Mouse (Mus musculus) kidney, postnatal 0 days (tissue): ENCODE data around the gene Nit1. TPM values are rescaled to one million over a fixed set of nuclear protein-coding genes. Genes with fewer than 3 reads are reported as not detected.

Source experiments
- ATAC-seq: fragments of 200-750 bp; cut with Nextera tagmentation; replicated peaks from 2 replicates; pipeline ENCODE4 v1.8.0; 2017; ENCODE audit warnings: low read depth, moderate number of reproducible peaks, moderate TSS enrichment, moderate library complexity; ENCODE audit not compliant: low FRiP score
- DNase-seq: peaks from one replicate; pipeline ENCODE4 v3.0.0-alpha.2; 2016; ENCODE audit warnings: low spot score
- H3K27ac ChIP-seq: fragments of 300-500 bp; sonication (generic); 2 replicates; pipeline ENCODE4 v1.5.1; 2014; ENCODE audit warnings: mild to moderate bottlenecking
- H3K27me3 ChIP-seq: fragments of 300-500 bp; sonication (generic); 2 replicates; pipeline ENCODE4 v1.6.1; 2014; ENCODE audit warnings: low read length, mixed read lengths; ENCODE audit not compliant: insufficient read depth
- H3K36me3 ChIP-seq: fragments of 300-500 bp; sonication (generic); 2 replicates; pipeline ENCODE4 v1.6.1; 2014; ENCODE audit warnings: low read length, mixed read lengths; ENCODE audit not compliant: insufficient read depth
- H3K4me1 ChIP-seq: fragments of 300-500 bp; sonication (generic); replicated peaks from 2 replicates; pipeline ENCODE4 v1.6.1; 2014; ENCODE audit warnings: antibody characterized with exemption, low read length, mixed read lengths; ENCODE audit not compliant: insufficient read depth
- H3K4me2 ChIP-seq: fragments of 300-500 bp; sonication (generic); 2 replicates; pipeline ENCODE4 v1.6.1; 2014; ENCODE audit warnings: mild to moderate bottlenecking, low read length, moderate library complexity, mixed read lengths
- H3K4me3 ChIP-seq: fragments of 300-500 bp; sonication (generic); replicated peaks from 2 replicates; pipeline ENCODE4 v1.5.1; 2014; ENCODE audit warnings: low read depth, low read length
- H3K9ac ChIP-seq: fragments of 300-500 bp; sonication (generic); 2 replicates; pipeline ENCODE4 v1.6.1; 2014; ENCODE audit warnings: low read depth, low read length
- H3K9me3 ChIP-seq: fragments of 300-500 bp; sonication (generic); replicated peaks from 2 replicates; pipeline ENCODE4 v1.6.1; 2016; ENCODE audit warnings: low read length, inconsistent platforms, mixed read lengths
- CTCF ChIP-seq: IDR thresholded peaks from 2 replicates; pipeline ENCODE4 v1.5.1; 2016; ENCODE audit warnings: antibody characterized with exemption, low read depth, mild to moderate bottlenecking, moderate library complexity
- WGBS: fragments of 180-500 bp; shearing (Covaris S2); extraction: QIAGEN DNeasy Blood & Tissue Kit; methylation state at CpG from one replicate; pipeline ENCODE4 v1.1.7; 2014; 5-methylcytosine and 5-hydroxymethylcytosine counted together
- polyA plus RNA-seq: library from polyadenylated mRNA; unstranded; fragments of >200 nt; fragmentation: Nextera tagmentation; extraction: Ambion mirVana; gene quantifications from 2 replicates; pipeline ENCODE4 v1.2.1, GENCODE M21; 2015

Gene Nit1
- polyA plus RNA-seq, 1 experiment from 2014 or later, result 59.8 TPM

DNA sequence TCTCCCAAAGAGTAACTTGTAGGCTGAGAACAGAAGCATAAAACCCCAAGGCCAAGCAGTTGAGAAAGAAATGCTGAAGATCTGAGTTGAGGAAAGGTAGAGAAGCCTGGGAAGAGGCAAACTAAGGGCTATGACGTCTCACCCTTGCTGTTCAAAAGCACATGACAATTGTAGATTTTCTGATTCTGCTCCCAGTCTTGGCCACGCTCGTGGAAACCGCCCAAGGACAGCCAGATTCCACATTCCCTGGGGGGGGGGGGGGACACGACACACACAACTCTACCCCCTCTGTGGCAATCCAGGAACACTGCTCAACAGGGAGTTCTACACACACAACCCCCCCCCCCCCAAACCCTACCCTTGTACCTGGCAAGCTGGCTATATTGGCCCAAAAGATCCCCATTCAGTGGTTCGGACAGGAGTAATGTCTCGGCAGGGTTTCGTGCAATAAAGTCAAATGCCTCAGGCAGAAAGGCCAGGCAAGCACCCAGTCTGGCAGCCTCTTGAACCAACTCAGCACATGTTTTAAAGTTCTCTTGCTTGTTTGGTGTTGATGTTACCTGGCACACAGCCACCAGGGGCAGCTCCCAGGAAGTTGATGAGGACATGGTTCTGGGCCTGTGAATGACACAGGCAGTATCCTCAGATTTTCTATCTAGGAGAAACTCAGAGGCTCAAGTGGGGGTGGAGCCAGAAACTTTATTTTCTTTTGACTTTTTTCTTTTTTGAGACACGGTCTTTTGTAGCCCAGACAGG lies 1.3 kb downstream of the Nit1 start:
- Histone ChIP-seq H3K4me1 (peaks cover 4% of the 10 kb centered on the region; the same call in 1 of the 2 replicates), H3K27me3 (no peaks in the 10 kb centered on the region), H3K4me2 (peak overlapping the region; percentile 75), H3K9me3 (peaks cover 5% of the 10 kb centered on the region; the same call in 1 of the 2 replicates), H3K27ac (peak overlapping the region; percentile 36; the same call in 1 of the 2 replicates), H3K36me3 (peaks cover 32% of the 10 kb centered on the region), H3K9ac (no peak overlapping the region), H3K4me3 (peak overlapping the region; percentile 84; the same call in 1 of the 2 replicates)
- DNase-seq (peak; percentile 66), ATAC-seq (peak; percentile 65)
- 75% methylated on average over 8 of the region's 9 CpGs for WGBS
- TF ChIP-seq CTCF, result peak; percentile 37; the same call in 1 of the 2 replicates

DNA sequence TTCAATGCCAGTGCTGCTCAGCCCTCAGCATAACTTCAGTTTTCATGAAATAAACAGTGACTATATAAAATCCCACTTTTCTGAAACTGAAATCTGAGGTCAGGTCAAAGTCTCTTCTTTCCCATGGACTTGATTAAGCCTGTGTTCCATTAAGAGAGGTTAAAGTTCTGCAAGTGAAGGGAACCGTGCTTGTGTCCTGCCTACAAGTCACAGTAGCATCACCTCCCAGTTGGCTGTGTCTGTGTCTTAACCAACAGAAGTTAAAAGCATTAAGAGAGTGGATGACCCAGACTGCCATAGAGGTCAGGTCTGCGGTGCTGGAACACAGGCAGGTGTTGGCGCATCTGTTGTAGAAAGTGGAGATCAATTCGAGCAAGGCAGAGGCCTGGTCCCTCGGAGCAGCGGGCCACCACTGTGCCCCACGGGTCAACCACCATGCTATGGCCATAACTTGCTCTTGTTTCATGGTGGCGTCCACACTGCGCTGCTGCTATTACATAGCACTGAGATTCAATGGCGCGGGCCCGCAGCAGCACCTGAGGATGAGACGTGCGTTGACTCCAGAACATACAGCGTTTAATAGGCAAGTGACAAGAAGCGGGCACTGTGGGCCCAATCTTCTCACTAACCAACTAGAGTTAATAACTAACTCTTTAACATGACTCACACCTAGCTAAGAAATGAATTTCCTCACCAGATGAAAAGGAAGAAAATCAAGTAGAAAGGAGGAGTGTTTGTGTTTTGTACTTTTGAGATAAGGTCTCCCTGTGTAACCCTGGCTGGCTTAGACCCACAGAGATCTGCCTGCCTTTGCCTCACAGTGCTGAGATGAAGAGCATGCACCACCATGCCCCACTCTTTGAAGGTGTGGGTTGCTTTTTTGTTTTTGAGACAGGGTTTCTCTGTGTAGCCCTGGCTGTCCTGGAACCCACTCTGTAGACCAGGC lies 2.9 kb downstream of the Nit1 start:
- WGBS, result 83% methylated on average over 16 of the region's 16 CpGs
- TF ChIP-seq CTCF, result no peak
- Histone ChIP-seq H3K4me2 (no peak overlapping the region), H3K27me3 (no peaks in the 10 kb centered on the region), H3K36me3 (peaks cover 42% of the 10 kb centered on the region), H3K4me3 (no peak overlapping the region), H3K9me3 (peaks cover 5% of the 10 kb centered on the region; the same call in 1 of the 2 replicates), H3K4me1 (peaks cover 4% of the 10 kb centered on the region; the same call in 1 of the 2 replicates), H3K27ac (peak overlapping the region; percentile 52; the same call in 1 of the 2 replicates), H3K9ac (no peak overlapping the region)
- 0 out of 2 replicates have a peak, but pooled peaks have one; percentile 40 for ATAC-seq
- DNase-seq, result peak; percentile 19

DNA sequence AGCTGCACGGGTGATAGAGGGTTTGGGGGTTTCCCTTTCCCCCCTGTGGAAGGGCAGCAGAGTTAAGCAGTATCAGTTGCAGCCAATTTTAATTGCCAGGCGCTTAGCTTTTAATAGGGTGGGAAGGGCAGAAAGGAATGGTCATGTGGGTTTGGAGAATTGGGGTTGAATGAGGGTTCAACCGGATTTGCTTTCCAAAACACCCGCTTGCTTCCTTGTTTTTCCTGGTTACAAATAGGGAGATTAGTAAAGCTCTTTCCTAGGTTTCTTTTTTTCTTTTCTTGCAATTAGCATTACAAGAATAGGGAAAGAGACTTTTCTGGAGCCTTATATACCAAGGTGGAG lies 15.3 kb downstream of the Nit1 start:
- TF ChIP-seq CTCF, result no peak
- peak overlapping the region; percentile 87 for H3K4me3 ChIP-seq
- peaks cover 8% of the 10 kb centered on the region; the same call in 1 of the 2 replicates for H3K4me1 ChIP-seq
- peak overlapping the region; percentile 70 for H3K4me2 ChIP-seq
- peak overlapping the region; percentile 97 for H3K9ac ChIP-seq
- WGBS, result 0% methylated on average over 4 of the region's 4 CpGs
- H3K36me3 ChIP-seq, result no peaks in the 10 kb centered on the region
- ATAC-seq, result no peak
- peak overlapping the region; percentile 100 for H3K27ac ChIP-seq
- peak; percentile 70 for DNase-seq
- no peaks in the 10 kb centered on the region for H3K27me3 ChIP-seq
- no peaks in the 10 kb centered on the region for H3K9me3 ChIP-seq

DNA sequence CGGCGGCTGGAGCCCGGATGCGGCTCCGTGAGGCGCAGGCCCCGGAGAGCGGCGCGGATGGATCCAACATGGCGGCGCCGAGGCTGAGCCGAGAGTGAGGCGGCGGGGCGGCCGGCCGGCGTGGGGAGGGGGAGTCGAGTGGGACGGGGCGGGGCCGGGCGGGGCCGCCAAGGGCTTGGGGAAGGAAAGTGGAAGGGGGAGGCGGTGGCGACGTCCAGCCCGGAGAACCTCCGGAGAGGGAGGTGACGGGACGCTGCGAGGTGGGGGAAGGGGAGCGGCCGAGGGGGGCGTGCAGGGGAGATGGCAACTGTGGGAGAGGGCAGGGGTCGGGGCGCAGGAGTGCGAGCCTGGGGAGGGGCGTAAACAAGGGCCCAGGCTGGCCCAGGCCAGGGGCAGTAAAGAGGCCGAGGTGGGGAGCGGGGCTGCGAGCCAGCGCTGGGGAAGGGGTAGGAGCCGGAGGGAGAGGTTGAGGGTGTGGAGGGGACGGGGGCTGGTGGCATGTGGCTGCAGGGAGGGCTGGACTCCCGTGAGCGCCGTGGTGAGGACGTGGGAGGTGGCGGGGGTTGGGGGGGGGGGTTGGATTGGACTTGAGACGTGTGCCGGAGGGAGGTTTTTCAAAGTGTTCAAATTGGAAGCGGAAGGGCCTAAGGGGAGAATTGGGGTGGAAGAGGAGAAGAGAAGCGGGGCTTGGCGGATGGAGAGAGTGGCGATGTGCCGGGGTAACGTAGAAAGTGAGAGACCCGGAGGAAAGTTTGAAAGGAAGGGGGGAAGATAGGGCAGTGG lies 15.8 kb downstream of the Nit1 start:
- DNase-seq (peak; percentile 89), ATAC-seq (peak; percentile 88)
- H3K27me3 ChIP-seq, result no peaks in the 10 kb centered on the region
- H3K9me3 ChIP-seq, result no peaks in the 10 kb centered on the region
- peak overlapping the region; percentile 97 for H3K9ac ChIP-seq
- peak overlapping the region; percentile 100 for H3K27ac ChIP-seq
- under 1% methylated on average over 61 of the region's 61 CpGs for WGBS
- H3K4me1 ChIP-seq, result peaks cover 8% of the 10 kb centered on the region; the same call in 1 of the 2 replicates
- H3K4me3 ChIP-seq, result peak overlapping the region; percentile 87
- no peak for TF ChIP-seq CTCF
- no peaks in the 10 kb centered on the region for H3K36me3 ChIP-seq
- H3K4me2 ChIP-seq, result peak overlapping the region; percentile 70

DNA sequence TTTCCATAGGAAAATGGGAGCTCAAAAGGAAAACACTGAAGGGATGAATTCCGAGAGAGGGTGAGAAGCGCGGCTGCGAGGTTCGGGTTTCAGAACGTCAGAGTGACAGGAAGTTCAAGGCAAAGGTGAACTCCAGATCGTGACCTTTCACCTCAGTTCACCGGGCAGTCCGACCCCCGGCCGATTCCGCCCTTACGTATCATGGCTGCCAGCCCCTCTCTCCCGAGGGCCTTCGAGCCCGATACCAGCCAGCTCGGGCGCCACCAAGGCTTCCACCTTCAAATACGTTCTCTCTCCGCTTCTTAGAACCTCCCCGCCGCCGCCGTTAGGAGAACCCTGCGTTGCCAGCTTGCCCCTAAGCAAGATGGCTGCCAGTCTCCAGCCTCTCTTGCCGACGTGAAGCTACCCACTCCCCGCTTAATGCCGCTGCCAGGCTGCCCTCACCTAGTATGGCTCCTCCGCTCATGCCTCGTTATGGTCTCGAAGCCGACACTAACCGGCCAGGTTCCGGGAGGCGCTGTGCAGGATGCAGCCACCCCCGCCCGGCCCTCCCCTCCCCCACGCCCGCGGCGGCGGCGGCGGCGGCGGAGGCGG lies 16.5 kb downstream of the Nit1 start, which contains the start of gene Dedd:
Gene Dedd (plus strand): TSS at position 307 of the 594 bp plus-strand sequence.
- Histone ChIP-seq H3K27ac (peak within 1 kb of the TSS; percentile 100), H3K27me3 (no peaks in the 10 kb centered on the region), H3K36me3 (no peaks in the 10 kb centered on the region), H3K9ac (peak within 1 kb of the TSS; percentile 97), H3K4me2 (peak within 1 kb of the TSS; percentile 70), H3K4me1 (peaks cover 8% of the 10 kb centered on the region; the same call in 1 of the 2 replicates), H3K9me3 (no peaks in the 10 kb centered on the region), H3K4me3 (peak within 1 kb of the TSS; percentile 87)
- peak; percentile 19; the same call in 1 of the 2 replicates for TF ChIP-seq CTCF
- under 1% methylated on average over 44 of the region's 48 CpGs for WGBS
- ATAC-seq, result peak; percentile 94
- DNase-seq, result peak; percentile 98
